Mouse (Mus musculus) stomach, embryonic 14.5 days (tissue): ENCODE measurements at regions not wholly inside any gene's neighbourhood (a gene's known extent, or its start where the extent isn't known, plus 50 kb on each side); places are given as distances from the start of the nearest gene placed in this dataset.

Experiments used
- ATAC-seq: fragments of 200-750 bp; cut with Nextera tagmentation; 2 replicates; pipeline ENCODE4 v1.8.0; 2017; ENCODE audit warnings: low read depth, moderate TSS enrichment; ENCODE audit not compliant: insufficient number of reproducible peaks, insufficient read depth, low FRiP score
- H3K27ac ChIP-seq: fragments of 300-500 bp; sonication (generic); 2 replicates; pipeline ENCODE4 v1.5.1; 2014; ENCODE audit warnings: mild to moderate bottlenecking, low read length, moderate library complexity, mixed read lengths
- H3K27me3 ChIP-seq: fragments of 300-500 bp; sonication (generic); 2 replicates; pipeline ENCODE4 v1.6.1; 2014; ENCODE audit warnings: low read length, control low read depth, mixed read lengths; ENCODE audit not compliant: control insufficient read depth, insufficient read depth
- H3K36me3 ChIP-seq: fragments of 300-500 bp; sonication (generic); 2 replicates; pipeline ENCODE4 v1.6.1; 2014; ENCODE audit warnings: mild to moderate bottlenecking, control low read depth, low read length, moderate library complexity, mixed read lengths; ENCODE audit not compliant: control insufficient read depth, insufficient read depth
- H3K4me1 ChIP-seq: fragments of 300-500 bp; sonication (generic); 2 replicates; pipeline ENCODE4 v1.6.1; 2014; ENCODE audit warnings: low read length, control low read depth, mixed read lengths; ENCODE audit not compliant: control insufficient read depth, insufficient read depth
- H3K4me2 ChIP-seq: fragments of 300-500 bp; sonication (generic); replicated peaks from 2 replicates; pipeline ENCODE4 v1.6.1; 2014; ENCODE audit warnings: low read depth, low read length, control low read depth
- H3K4me3 ChIP-seq: fragments of 300-500 bp; sonication (generic); 2 replicates; pipeline ENCODE4 v1.5.1; 2014; ENCODE audit warnings: low read depth, low read length, control low read depth
- H3K9ac ChIP-seq: fragments of 300-500 bp; sonication (generic); replicated peaks from 2 replicates; pipeline ENCODE4 v1.6.1; 2014; ENCODE audit warnings: low read depth, mild to moderate bottlenecking, control low read depth, low read length, moderate library complexity, mixed read lengths
- H3K9me3 ChIP-seq: fragments of 300-500 bp; sonication (generic); 2 replicates; pipeline ENCODE4 v1.6.1; 2016; ENCODE audit warnings: low read depth, low read length, control low read depth; ENCODE audit not compliant: control insufficient read depth
- WGBS: fragments of 180-500 bp; shearing (Covaris S2); extraction: QIAGEN DNeasy Blood & Tissue Kit; methylation state at CpG from one replicate; pipeline ENCODE4 v1.1.7; 2014; 5-methylcytosine and 5-hydroxymethylcytosine counted together

DNA sequence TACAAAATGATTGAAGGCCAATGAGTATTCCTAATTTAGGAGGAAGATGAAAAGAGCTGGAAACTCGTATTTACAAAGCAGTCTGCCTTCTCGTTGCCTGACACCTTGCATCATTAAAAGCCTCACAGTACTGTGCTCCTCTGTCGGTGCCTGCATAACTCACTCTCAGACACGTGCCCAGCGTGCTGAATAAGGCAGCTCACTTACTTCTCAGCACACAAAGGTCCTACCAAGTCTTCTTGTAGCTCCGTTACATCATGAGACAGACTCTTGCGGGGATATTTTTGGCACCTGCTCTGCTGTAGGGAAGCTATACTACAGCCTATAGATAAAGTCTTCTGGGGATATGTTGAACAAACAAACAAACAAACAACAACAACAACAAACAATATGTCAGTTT, 400.0 kb upstream of the Atp11b start:
- Histone ChIP-seq H3K4me2 (no peak overlapping the region), H3K9ac (no peak overlapping the region), H3K4me3 (no peak overlapping the region), H3K36me3 (no peaks in the 10 kb centered on the region), H3K9me3 (no peaks in the 10 kb centered on the region), H3K27ac (no peak overlapping the region), H3K27me3 (no peaks in the 10 kb centered on the region), H3K4me1 (0 out of 2 replicates have a peak, but pooled peaks cover 2% of the 10 kb centered on the region)
- no peak for ATAC-seq
- 48% methylated on average over 7 of the region's 7 CpGs for WGBS

DNA sequence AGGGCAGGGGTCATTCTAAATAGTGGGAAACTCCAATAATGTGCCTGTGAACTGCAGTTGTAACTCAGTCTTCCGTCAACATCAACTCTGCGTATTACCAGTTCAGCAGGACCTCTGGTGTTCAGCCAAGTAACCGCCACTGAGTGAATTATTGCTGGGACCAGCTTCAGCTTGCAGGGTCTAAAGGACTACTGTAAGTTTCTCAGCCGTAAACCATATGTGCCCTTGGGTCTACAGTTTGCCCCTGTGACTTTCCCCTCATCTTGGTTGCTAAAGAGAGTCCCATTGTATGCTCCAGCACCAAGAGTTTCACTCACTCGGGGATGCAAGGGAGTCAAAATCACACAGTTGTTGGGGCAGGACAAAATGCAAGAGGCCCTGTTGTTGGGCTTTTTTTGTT, 399.6 kb upstream of the Atp11b start:
- H3K36me3 ChIP-seq = no peaks in the 10 kb centered on the region
- 0 out of 2 replicates have a peak, but pooled peaks cover 2% of the 10 kb centered on the region for H3K4me1 ChIP-seq
- no peaks in the 10 kb centered on the region for H3K27me3 ChIP-seq
- H3K9ac ChIP-seq = no peak overlapping the region
- ATAC-seq = no peak
- no peak overlapping the region for H3K4me2 ChIP-seq
- no peak overlapping the region for H3K27ac ChIP-seq
- whole genome bisulfite sequencing = 34% methylated on average over 5 of the region's 5 CpGs
- no peaks in the 10 kb centered on the region for H3K9me3 ChIP-seq
- H3K4me3 ChIP-seq = no peak overlapping the region

DNA sequence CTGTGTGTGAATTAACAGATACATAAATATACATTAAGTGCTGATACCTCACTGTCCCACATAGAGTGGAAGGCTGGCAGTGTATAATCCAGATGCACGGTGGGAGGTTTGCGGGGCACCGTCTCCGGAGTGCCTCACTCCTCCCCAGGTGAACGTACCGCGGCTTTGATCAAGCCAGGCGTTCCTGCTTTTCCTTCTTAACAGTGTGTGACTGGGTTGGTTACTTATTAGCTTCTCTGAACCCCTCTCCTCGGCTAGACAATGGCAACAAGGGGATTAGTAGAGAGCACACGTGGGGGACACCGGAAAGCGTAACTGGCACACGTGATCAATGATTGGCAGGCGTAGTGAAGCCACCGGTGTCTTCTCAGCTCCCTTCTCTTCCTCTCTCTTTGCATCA, 396.8 kb upstream of the Atp11b start:
- no peak for ATAC-seq
- no peak overlapping the region for H3K9ac ChIP-seq
- H3K4me1 ChIP-seq = 0 out of 2 replicates have a peak, but pooled peaks cover 2% of the 10 kb centered on the region
- no peak overlapping the region for H3K4me3 ChIP-seq
- H3K4me2 ChIP-seq = no peak overlapping the region
- 62% methylated on average over 15 of the region's 15 CpGs for WGBS
- H3K27me3 ChIP-seq = no peaks in the 10 kb centered on the region
- no peaks in the 10 kb centered on the region for H3K9me3 ChIP-seq
- no peak overlapping the region for H3K27ac ChIP-seq
- no peaks in the 10 kb centered on the region for H3K36me3 ChIP-seq

DNA sequence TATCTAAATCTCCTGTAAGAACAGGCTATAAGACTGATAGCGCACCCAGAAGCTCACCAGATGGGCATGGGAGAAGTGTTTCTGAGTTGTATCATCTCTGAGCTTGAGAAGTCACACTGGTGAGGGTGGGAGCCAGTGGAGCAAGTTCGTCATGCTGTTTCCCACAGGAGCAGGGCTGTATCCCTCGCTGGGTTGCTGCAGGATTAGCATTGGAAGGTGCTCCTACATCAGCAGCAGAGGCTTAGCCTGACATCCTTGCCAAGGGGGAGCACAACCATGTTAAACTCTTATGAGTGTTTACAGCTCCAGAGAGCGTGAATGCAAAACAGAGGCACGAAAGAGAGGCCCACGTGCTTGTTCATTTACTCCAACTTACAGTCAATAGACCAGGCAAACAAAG, 395.4 kb upstream of the Atp11b start:
- H3K9me3 ChIP-seq = no peaks in the 10 kb centered on the region
- no peak overlapping the region for H3K4me2 ChIP-seq
- 64% methylated on average over 6 of the region's 6 CpGs for WGBS
- no peaks in the 10 kb centered on the region for H3K27me3 ChIP-seq
- no peak overlapping the region for H3K4me3 ChIP-seq
- no peak for ATAC-seq
- H3K4me1 ChIP-seq = 0 out of 2 replicates have a peak, but pooled peaks cover 2% of the 10 kb centered on the region
- no peak overlapping the region for H3K27ac ChIP-seq
- H3K9ac ChIP-seq = no peak overlapping the region
- no peaks in the 10 kb centered on the region for H3K36me3 ChIP-seq

DNA sequence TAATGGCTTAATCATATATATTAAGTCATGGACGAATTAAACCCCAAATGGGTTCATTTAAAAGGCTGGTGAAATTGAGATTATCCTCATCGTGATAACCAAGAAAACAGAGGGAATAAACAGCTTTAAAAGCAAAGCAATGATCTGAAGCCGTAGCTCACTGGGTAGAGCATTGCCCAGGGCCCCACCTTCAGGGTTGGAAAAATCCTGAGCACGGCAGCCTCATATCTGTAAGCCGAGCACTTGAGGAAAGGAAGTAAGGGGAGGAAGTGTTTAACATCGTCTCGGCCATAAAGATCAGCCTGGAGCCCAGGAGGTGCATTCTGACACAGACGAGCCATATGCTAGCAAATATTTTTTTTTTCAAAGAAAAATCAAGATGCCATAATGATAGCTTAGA, 394.6 kb upstream of the Atp11b start:
- no peaks in the 10 kb centered on the region for H3K27me3 ChIP-seq
- no peak for ATAC-seq
- H3K36me3 ChIP-seq = no peaks in the 10 kb centered on the region
- H3K4me3 ChIP-seq = no peak overlapping the region
- H3K4me2 ChIP-seq = no peak overlapping the region
- H3K27ac ChIP-seq = no peak overlapping the region
- no peaks in the 10 kb centered on the region for H3K4me1 ChIP-seq
- no peaks in the 10 kb centered on the region for H3K9me3 ChIP-seq
- 46% methylated on average over 8 of the region's 8 CpGs for WGBS
- H3K9ac ChIP-seq = no peak overlapping the region

DNA sequence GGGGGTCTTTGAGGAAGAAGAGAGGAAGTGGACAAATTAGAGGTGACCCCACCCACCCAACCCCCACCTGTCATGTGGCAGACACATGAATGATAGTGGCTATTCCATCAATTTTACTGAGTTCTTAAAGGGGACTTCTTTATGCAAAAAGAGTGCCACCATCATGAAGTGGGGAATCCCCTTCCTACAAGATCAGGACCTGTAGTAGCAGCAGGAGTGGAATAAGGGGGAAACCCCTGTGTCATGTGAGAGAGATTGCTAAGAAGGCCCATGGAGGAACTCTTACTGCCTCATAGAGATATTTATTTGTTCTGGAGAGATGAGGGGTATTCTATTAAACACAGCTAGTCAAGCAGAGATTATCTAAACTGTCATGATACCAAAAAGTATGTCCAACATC, 393.4 kb upstream of the Atp11b start:
- no peak for ATAC-seq
- Histone ChIP-seq H3K4me2 (no peak overlapping the region), H3K4me1 (no peaks in the 10 kb centered on the region)

DNA sequence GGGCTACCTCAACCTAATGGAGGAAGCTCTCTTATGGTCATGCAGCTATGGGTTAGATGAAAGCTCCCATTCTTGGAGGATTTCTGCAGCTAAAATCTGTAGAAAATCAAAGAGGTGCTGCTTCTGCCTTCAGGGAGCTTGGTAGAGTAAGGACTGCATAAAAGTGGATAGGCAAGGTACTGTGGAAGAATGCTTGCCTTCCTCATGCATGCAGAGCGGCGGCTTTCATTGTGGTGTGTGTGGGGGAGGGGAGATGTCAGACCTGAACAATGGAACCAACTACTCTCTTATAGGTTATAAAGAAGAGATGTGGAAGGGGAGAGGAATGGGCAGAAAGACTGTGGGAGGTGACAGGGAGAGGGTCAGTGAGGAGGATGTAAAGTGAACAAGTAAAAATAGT, 392.8 kb upstream of the Atp11b start:
- Histone ChIP-seq H3K36me3 (no peaks in the 10 kb centered on the region), H3K9ac (no peak overlapping the region), H3K9me3 (no peaks in the 10 kb centered on the region), H3K4me1 (no peaks in the 10 kb centered on the region), H3K27ac (no peak overlapping the region), H3K27me3 (no peaks in the 10 kb centered on the region), H3K4me2 (no peak overlapping the region), H3K4me3 (no peak overlapping the region)
- no peak for ATAC-seq
- WGBS = 87% methylated on average over 2 of the region's 2 CpGs

More for the DNA sequence above, 393.4 kb upstream of the Atp11b start:
- Histone ChIP-seq H3K9ac (no peak overlapping the region), H3K27me3 (no peaks in the 10 kb centered on the region), H3K4me3 (no peak overlapping the region), H3K9me3 (no peaks in the 10 kb centered on the region), H3K36me3 (no peaks in the 10 kb centered on the region), H3K27ac (no peak overlapping the region)

GRCm38 (mm10) chr3:35365431-35365830, 388.5 kb upstream of the Atp11b start:
- H3K4me3 ChIP-seq = no peak overlapping the region
- no peaks in the 10 kb centered on the region for H3K4me1 ChIP-seq
- H3K27ac ChIP-seq = no peak overlapping the region
- 72% methylated on average over 6 of the region's 6 CpGs for WGBS
- no peak overlapping the region for H3K9ac ChIP-seq
- no peak overlapping the region for H3K4me2 ChIP-seq
- no peaks in the 10 kb centered on the region for H3K27me3 ChIP-seq
- no peaks in the 10 kb centered on the region for H3K9me3 ChIP-seq
- no peaks in the 10 kb centered on the region for H3K36me3 ChIP-seq
- ATAC-seq = no peak

DNA sequence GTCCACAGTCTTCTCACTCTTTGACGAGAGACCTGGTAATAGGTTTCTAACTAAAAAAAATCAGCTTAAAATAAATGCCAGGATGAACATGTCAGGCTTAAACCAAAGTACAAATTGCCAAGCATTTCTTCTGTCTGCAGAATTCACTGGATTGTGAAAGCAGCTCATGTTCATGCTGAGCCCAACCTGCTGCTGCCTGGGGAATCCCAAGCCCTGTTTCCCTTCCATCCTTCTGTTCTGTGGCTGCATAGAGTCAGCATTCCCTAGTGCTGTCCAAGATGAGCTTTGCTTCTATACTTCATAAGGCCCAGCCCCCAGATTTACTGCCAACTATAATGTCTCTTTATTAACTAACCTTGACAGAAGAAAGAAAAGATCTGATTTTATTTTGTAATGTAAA, 381.6 kb upstream of the Atp11b start:
- no peak overlapping the region for H3K9ac ChIP-seq
- no peak overlapping the region for H3K4me3 ChIP-seq
- no peaks in the 10 kb centered on the region for H3K36me3 ChIP-seq
- no peak for ATAC-seq
- H3K27ac ChIP-seq = no peak overlapping the region
- H3K4me2 ChIP-seq = no peak overlapping the region
- H3K27me3 ChIP-seq = no peaks in the 10 kb centered on the region
- WGBS = 89% methylated on average over 1 of the region's 1 CpGs
- no peaks in the 10 kb centered on the region for H3K4me1 ChIP-seq
- no peaks in the 10 kb centered on the region for H3K9me3 ChIP-seq
